Mouse (Mus musculus) cortical plate, adult 2 months (tissue): ENCODE data around the gene Slc25a48.

Experiments
- CTCF ChIP-seq: fragments of 200-500 bp; IDR thresholded peaks from 2 replicates; pipeline ENCODE4 v1.5.1; 2011; ENCODE audit warnings: mild to moderate bottlenecking, control low read depth, low read length; ENCODE audit not compliant: insufficient read depth; ENCODE audit errors: extremely low read depth
- POLR2A ChIP-seq: fragments of 200-500 bp; IDR thresholded peaks from 2 replicates; pipeline ENCODE4 v1.6.1; 2011; ENCODE audit warnings: mild to moderate bottlenecking, low read length, control low read depth; ENCODE audit not compliant: insufficient read depth; ENCODE audit errors: extremely low read depth

GRCm38 (mm10) chr13:56471951-56472350, 33.8 kb downstream of the Slc25a48 start:
- TF ChIP-seq POLR2A (no peak), CTCF (no peak)
